Mouse (Mus musculus) lung, embryonic 14.5 days (tissue): ENCODE results near the gene Glis1. TPM values are rescaled to one million over a fixed set of nuclear protein-coding genes. Genes with fewer than 3 reads are reported as not detected.

Experiments used
- ATAC-seq: fragments of 200-750 bp; cut with Nextera tagmentation; 2 replicates; pipeline ENCODE4 v1.8.0; 2017; ENCODE audit warnings: mild to moderate bottlenecking, moderate TSS enrichment, moderate library complexity; ENCODE audit not compliant: insufficient read depth
- DNase-seq: peaks from one replicate; pipeline ENCODE4 v3.0.0-alpha.2; 2015
- H3K27ac ChIP-seq: fragments of 300-500 bp; sonication (generic); 2 replicates; pipeline ENCODE4 v1.5.1; 2014; ENCODE audit warnings: low read depth, mild to moderate bottlenecking, moderate library complexity
- H3K27me3 ChIP-seq: fragments of 300-500 bp; sonication (generic); 2 replicates; pipeline ENCODE4 v1.6.1; 2014; ENCODE audit warnings: low read length, control low read depth; ENCODE audit not compliant: insufficient read depth
- H3K36me3 ChIP-seq: fragments of 300-500 bp; sonication (generic); 2 replicates; pipeline ENCODE4 v1.6.1; 2014; ENCODE audit warnings: control low read depth; ENCODE audit not compliant: insufficient read depth
- H3K4me1 ChIP-seq: fragments of 300-500 bp; sonication (generic); 2 replicates; pipeline ENCODE4 v1.6.1; 2014; ENCODE audit warnings: antibody characterized with exemption, control low read depth; ENCODE audit not compliant: insufficient read depth
- H3K4me2 ChIP-seq: fragments of 300-500 bp; sonication (generic); 2 replicates; pipeline ENCODE4 v1.6.1; 2014; ENCODE audit warnings: mild to moderate bottlenecking
- H3K4me3 ChIP-seq: fragments of 300-500 bp; sonication (generic); 2 replicates; pipeline ENCODE4 v1.5.1; 2014; ENCODE audit warnings: low read depth, low read length
- H3K9ac ChIP-seq: fragments of 300-500 bp; sonication (generic); 2 replicates; pipeline ENCODE4 v1.6.1; 2014
- H3K9me3 ChIP-seq: fragments of 300-500 bp; sonication (generic); 2 replicates; pipeline ENCODE4 v1.6.1; 2016; ENCODE audit warnings: low read depth, low read length, control low read depth
- CTCF ChIP-seq: IDR thresholded peaks from 2 replicates; pipeline ENCODE4 v1.5.1; 2016; ENCODE audit warnings: antibody characterized with exemption, low read depth
- WGBS: fragments of 180-500 bp; shearing (Covaris S2); extraction: QIAGEN DNeasy Blood & Tissue Kit; methylation state at CpG from one replicate; pipeline ENCODE4 v1.1.7; 2014; 5-methylcytosine and 5-hydroxymethylcytosine counted together
- microRNA-seq: library from miRNA; unstranded; fragments of <30 nt; microRNA quantifications from one replicate; pipeline ENCODE4, GENCODE M21; 2016; ENCODE audit warnings: borderline number of aligned reads
- polyA plus RNA-seq: library from polyadenylated mRNA; unstranded; fragments of >200 nt; fragmentation: Nextera tagmentation; extraction: Ambion mirVana; gene quantifications from 2 replicates; pipeline ENCODE4 v1.2.1, GENCODE M21; 2014

Glis1 gene
- polyA plus RNA-seq, 1 experiment from 2014 or later = 2.9 TPM

- DNase-seq = no peak
- 85% methylated on average over 37 of the region's 37 CpGs for WGBS
- Histone ChIP-seq H3K9me3 (no peaks in the 10 kb centered on the region), H3K27ac (no peak overlapping the region), H3K27me3 (no peaks in the 10 kb centered on the region), H3K4me2 (no peak overlapping the region), H3K9ac (no peak overlapping the region), H3K36me3 (no peaks in the 10 kb centered on the region), H3K4me3 (no peak overlapping the region), H3K4me1 (no peaks in the 10 kb centered on the region)
- no peak for TF ChIP-seq CTCF
- ATAC-seq = no peak
Observed at GRCm38 (mm10) chr4:107683006-107683756, 248.8 kb downstream of the Glis1 start.

DNA sequence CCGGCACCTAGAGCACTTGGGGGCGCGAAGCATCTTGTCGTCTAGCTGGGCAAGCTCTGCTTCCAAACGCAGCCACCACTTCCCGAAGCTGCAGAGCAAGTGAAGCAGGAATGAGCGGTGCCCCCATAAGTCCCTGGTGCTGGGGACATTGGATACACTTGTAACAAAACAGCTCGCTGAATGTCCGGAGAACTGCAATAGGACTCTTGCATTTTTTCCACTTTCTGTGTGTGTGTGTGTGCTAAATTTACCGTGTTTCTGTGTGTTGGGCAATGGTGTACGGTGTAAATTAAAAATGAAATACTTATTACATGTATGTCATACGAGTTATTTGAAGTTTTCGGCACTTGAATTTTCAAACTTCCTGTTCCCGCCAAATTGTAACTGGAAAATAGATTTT, 249.7 kb downstream of the Glis1 start, which contains the start of gene Dmrtb1:
Gene Dmrtb1 (minus strand): TSS at position 101 of the 400 bp plus-strand sequence.
- ATAC-seq (no peak), DNase-seq (no peak)
- no peak for TF ChIP-seq CTCF
- H3K9ac ChIP-seq = no peak within 1 kb of the TSS
- H3K4me3 ChIP-seq = no peak within 1 kb of the TSS
- H3K9me3 ChIP-seq = no peaks in the 10 kb centered on the region
- no peak within 1 kb of the TSS for H3K27ac ChIP-seq
- no peaks in the 10 kb centered on the region for H3K4me1 ChIP-seq
- no peaks in the 10 kb centered on the region for H3K36me3 ChIP-seq
- no peaks in the 10 kb centered on the region for H3K27me3 ChIP-seq
- WGBS = 86% methylated on average over 14 of the region's 14 CpGs
- no peak within 1 kb of the TSS for H3K4me2 ChIP-seq

Small RNAs within 50 kb of the gene (microRNA-seq; reads per million reads assigned to microRNA genes)
- gene Gm24804 = not detected

Other genes with a start within 250 kb of the Glis1 start
- not detected in 2 replicates for gene Ldlrad1, start 225.4 kb upstream of the Glis1 start, polyA plus RNA-seq
- gene Lrrc42, start 181.1 kb upstream of the Glis1 start, polyA plus RNA-seq = 69.0 and 75.2 TPM in 2 replicates
- 37.6 and 41.4 TPM in 2 replicates for gene Hspb11, start 181.0 kb upstream of the Glis1 start, polyA plus RNA-seq
- gene Dio1, start 127.4 kb upstream of the Glis1 start, polyA plus RNA-seq = not detected in 2 replicates
- 53.2 and 55.1 TPM in 2 replicates for gene Yipf1, start 120.2 kb upstream of the Glis1 start, polyA plus RNA-seq
- gene Ndc1, start 66.8 kb upstream of the Glis1 start, polyA plus RNA-seq = 55.2 and 57.5 TPM in 2 replicates
- not detected in 2 replicates for gene Dmrtb1, start 249.6 kb downstream of the Glis1 start, polyA plus RNA-seq